Mouse (Mus musculus) right cerebral cortex, postnatal 4 days (tissue): ENCODE measurements around the gene Gpr12.
"Not testable (repeated sequence)": the region's sequence is repeated elsewhere in the genome, so short reads cannot be mapped to it uniquely, and the experiment has no call there.

ENCODE experiments used
- DNase-seq: peaks from one replicate; pipeline ENCODE4 v3.0.0-alpha.2; 2022

Gene Gpr12

DNA sequence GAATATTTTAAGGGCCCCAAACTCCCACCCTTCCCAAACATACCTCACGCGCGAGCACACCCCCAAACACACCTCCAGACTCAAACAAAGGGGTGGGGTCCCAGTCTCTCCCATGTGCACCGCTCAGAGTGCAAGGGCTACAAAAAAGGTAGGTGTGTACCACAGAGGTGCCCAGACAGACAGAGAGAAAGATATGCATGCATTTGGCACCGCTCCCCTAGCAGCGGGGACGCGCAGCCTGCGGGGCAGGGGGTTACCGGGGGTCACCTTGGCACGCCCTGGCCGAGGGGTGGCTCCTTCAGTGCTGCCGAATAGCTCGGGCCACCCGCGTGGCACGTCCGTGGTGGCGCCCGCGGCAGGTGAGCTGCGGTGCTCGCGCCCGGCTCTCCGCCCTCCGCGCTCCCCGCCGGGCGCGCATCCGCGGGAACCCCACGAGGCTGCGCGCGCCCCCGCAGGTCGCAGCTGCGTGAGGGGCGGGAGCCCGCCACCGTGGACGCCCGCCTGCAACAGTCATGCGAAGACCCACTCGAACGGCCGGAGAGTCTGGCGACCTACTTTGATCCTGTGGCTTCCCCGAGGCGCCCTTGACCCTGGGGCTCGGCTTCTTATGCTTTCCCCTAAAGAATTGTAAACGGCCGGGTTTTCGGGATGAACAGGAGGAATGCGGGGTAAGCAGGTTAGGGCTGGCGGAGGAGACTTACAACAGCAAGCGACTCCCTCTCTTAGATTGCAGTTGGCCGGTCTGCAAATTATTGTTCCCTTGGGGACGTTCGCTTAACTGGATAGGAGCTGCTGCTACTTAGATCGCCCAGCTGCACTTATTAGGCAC, at the start of gene Gpr12:
Gene Gpr12 (minus strand): TSS at position 762 of the 829 bp plus-strand sequence.
- peak; percentile 70 for DNase-seq

GRCm38 (mm10) chr5:146631602-146632001, 46.6 kb upstream of the Gpr12 start:
- DNase-seq: no peak

DNA sequence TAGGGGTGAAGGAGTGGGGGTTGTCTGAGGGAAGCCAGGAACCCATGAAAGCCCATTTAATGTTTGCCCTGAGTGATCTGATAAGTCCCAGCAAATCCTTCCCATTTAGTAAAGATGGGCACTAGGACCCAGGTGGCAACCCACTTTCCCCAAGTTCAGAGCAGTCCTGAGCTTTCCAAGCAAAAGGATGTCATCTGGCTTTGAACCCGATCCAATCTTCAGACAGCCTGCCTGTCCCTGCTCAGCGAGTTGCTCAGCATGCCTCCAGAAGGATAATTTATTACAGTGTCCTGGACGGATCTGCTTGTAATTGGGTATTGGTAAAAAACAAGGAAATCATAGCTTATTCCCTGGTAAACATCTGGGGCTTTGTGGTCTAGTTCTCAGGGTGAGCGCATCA, 45.9 kb upstream of the Gpr12 start:
- DNase-seq: no peak

GRCm38 (mm10) chr5:146629636-146630035, 44.6 kb upstream of the Gpr12 start:
- DNase-seq: peak; percentile 58

- no peak for DNase-seq
These were observed 43.8 kb upstream of the Gpr12 start for GRCm38 (mm10) chr5:146628804-146629203.

DNA sequence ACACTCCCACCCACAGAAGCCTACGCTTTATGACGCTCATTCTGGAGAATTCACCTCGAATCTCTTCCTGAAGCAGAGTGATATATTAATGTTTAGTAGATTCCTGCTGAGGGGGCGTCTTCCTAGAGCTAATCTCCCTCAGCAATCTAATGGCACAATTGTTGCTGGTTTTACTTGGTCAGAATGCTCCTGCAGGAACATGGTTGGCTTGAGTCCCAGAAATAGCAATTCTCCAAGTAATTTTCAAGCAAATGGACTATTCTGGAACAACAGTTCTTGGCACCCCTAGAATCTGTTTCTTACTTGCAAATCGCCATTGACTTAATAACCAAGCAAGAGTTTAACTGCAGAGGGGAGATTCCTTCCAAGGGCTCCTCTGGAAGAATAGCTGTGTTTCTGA, 42.9 kb upstream of the Gpr12 start:
- no peak for DNase-seq

DNA sequence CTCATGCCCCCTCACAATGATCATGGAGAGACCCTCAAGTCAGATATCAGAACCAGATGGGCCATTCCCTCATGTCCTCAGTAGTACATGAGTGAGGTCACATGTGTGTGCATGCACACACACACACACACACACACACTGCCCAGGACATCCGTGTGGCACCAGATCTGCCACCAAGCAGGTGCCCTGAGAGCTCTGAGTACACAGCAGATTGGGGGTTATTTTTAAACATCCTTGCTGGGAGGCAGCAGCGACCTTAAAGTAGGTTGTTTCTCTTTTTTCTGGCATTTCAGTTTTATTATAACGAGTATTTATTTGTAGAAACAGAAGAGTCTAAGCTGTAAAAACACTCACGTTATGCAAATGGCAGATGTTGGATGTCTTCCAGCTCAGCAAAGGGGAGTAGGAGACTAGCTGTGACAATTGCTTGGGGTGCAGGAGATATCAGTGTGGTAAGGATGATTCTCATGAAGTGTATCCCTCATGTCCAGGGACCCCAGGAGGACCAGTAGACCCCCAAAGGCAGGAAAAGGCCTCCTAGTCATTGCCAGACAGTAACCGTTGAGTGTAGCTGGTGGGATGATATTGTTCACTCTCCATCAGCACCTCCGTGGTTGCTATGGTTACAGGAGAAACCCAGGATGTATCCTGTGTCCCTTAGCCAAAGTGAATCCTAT, 40.7 kb upstream of the Gpr12 start:
- DNase-seq: peak; percentile 28

DNA sequence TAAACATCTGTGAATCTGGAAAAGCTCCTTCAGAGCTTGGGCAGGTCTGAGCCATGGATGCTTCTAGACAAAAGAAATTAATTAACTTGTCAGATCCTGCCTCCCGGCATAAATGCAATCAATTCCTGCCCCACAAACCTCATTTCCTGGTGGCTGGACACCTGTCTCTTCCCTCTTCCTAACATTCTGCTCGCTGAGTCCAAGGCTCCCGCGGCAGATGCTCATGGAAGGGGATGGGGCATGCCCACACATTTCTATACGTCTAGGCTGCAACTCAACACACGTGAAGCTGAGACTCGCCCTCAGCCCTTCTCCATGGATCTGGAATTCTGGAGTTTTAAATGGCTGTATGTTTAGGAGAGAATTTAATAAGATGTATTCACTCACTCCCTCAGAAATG, 26.8 kb upstream of the Gpr12 start:
- DNase-seq: no peak

GRCm38 (mm10) chr5:146611009-146611408, 26.0 kb upstream of the Gpr12 start:
- no peak for DNase-seq

GRCm38 (mm10) chr5:146609646-146610045, 24.6 kb upstream of the Gpr12 start:
- DNase-seq: no peak

- DNase-seq: no peak
These were observed 22.8 kb upstream of the Gpr12 start for GRCm38 (mm10) chr5:146607816-146608215.

GRCm38 (mm10) chr5:146606895-146607294, 21.9 kb upstream of the Gpr12 start:
- DNase-seq: no peak

DNA sequence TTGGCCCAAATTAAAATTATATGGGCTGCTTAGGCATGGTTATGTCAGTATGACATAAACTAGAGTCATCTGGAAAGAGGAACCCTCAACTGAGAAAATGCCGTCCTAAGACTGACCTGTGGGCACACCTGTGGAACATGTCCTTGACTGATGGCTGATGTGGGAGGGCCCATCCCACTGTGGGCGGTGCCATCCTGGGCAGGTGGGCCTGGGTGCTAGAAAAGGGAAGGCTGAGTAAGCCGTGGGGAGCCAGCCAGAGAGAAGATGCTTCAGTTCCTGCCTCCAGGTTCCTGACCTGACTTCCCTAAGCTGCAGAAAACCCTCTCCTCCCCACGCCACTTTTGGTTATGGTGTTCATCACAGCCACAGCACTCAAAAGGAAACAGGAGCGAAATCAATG, 21.2 kb upstream of the Gpr12 start:
- no peak for DNase-seq

DNA sequence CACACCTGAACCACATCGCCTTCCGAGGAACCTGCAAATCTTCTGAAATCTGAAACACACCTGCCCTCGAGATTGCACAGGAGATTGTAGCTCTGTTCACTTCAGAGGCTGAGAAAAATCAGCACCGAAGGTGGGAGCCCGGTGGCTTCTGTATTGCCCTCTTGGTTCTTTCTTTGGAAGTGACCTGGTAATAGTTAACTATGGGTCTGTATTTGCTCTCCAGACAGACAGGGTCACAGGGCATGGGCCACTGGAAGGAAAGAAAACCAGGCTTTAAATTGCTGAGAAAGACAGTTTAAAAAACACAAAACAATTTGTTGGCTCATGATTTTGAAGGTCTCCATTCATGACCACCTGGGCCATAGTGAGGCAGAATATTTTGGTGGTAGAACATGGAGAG, 14.9 kb upstream of the Gpr12 start:
- DNase-seq: no peak

DNA sequence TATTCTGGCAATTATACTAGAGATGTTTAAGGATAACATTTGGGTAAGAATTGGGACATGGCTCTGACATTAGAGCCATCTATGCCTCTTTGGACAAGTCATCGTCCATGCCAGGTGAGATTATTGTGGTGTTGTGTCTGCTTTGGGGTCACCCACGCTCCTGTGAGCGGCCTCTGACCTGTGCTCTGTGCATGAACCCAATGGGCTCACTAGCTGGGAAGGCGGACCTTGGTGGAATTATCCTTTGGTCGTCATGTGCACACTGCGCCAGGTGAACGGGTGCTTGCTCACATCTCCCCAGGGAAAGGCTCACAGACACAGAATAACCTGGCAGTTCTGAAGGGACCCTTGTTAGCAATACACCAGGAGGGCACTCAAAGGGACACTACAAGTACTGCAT, 14.2 kb upstream of the Gpr12 start:
- not testable (repeated sequence) for DNase-seq

- DNase-seq: peak; percentile 27
These were observed 13.4 kb upstream of the Gpr12 start for GRCm38 (mm10) chr5:146598215-146599119.

DNA sequence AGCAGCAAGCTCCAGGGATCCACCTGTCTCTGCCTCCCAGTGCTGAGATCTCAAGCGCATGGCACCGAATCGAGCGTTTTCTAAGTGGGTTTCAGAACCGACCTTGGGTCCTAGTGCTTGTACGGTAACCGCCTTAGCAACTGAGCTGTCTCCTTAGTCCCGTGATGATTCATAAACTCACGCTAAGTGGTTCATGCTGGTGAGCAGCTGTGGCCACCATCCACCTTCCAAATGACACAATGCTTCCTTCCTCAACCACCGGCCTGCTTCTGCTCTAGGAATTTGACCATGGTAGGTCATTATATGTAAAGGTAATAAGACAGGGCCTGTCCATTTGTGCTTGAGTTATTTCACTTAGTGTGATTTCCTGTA, 12.4 kb upstream of the Gpr12 start:
- DNase-seq: no peak

DNA sequence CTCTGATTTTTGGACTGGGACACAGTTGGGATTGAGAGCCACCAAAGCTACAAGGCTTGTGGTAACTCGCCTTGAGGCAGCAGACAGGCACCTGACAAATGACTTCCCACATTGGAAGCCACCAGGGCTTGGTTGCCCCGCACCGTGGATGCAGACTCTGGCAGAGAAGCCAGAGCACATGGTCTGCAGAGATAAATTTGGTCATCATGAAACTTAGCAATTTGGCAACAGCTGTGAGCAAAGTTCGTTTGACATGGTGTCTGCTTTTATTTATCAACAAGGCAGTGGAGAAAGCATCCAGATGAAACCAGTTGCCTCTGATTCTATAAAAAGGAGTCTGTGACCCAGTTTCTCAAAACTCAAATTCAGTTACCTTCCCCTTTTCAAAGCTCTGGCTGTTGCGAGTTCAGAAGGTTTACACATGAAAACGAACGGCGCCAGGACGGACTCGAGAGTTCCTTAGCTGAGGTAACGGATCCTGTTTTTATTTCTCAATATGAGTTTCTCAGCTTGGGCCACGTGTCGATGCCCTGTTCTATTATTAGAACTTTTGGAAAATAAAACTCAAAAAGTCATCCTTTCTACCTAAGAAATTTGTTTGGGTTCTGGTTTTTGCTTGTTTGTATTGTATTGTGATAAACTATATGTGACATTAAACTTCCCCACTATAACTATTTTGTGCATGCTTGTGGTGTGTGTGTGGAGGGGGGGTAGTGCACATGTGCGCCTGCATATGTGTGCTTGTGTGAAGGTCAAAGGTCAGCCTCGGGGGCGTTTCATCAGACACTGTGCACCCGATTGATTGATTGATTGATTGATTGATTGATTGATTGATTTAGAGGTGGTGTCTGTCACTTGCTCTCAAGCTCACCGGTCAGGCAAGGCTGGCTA, 11.8 kb upstream of the Gpr12 start:
- no peak for DNase-seq

DNA sequence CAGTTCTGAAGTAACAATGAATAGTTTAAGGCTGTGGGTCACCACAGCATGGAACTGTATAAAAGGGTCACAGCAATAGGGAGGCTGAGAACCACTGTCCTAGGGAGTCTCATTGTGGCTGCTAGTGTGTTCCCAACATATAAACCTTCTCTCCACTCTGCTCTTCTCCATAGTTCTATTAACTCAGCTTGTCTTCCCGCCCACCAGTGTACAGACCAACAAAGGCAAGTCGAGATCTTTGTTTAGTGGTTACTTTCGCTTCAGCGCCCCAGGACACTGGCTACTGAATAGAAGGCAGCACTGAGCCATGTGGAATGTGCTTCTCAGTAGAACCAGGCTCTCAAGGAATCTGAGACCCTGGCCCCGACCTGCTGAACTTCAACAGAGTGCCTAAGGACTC, 7.5 kb upstream of the Gpr12 start:
- no peak for DNase-seq

GRCm38 (mm10) chr5:146591636-146592035, 6.6 kb upstream of the Gpr12 start:
- DNase-seq: no peak

DNA sequence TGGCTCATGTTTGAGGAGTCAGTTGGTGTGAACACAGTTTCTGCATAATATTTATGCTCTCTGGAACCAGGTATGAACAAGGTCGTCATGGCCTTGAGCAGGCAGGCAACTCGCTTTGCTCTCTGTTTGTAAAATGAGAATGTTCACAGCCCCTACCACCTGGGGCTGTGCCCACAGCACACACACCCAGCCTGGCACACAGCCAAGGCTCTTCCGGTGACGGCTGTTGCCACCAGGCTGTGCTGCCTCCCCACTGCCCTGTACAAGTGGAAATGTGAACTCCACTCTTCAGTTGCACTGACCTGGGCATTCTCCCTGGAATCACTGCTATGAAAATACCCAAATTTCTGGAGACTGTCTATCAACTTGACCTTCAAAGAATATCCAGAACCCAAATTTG, 5.9 kb upstream of the Gpr12 start:
- no peak for DNase-seq

- no peak for DNase-seq
These were observed 1.5 kb upstream of the Gpr12 start for GRCm38 (mm10) chr5:146586357-146587070.
